Mouse (Mus musculus): ENCODE results near the gene Mettl7b. TPM values are rescaled to one million over a fixed set of nuclear protein-coding genes. Genes with fewer than 3 reads are reported as not detected.

Gene Mettl7b
- polyA plus RNA-seq, 1 experiment from 2014 or later, result not detected

GRCm38 (mm10) chr10:128923013-128923691 is 37.6 kb downstream of the Mettl7b start:
- under 1% methylated on average over 42 of the region's 42 CpGs for WGBS
- peaks cover 7% of the 10 kb centered on the region for H3K27me3 ChIP-seq (replicated peaks; ENCODE audit: control insufficient read depth, insufficient read depth, low read length)
- H3K27ac ChIP-seq (ENCODE audit: low read depth, low read length), result peak overlapping the region; percentile 74
- no peaks in the 10 kb centered on the region for H3K9me3 ChIP-seq (ENCODE audit: control insufficient read depth, low read length)
- peak overlapping the region; percentile 79 for H3K4me3 ChIP-seq (ENCODE audit: low read depth, low read length)
- H3K9ac ChIP-seq (ENCODE audit: low read depth, low read length), result peak overlapping the region; percentile 83
- peaks cover 13% of the 10 kb centered on the region; the same call in 1 of the 2 replicates for H3K4me1 ChIP-seq (replicated peaks; ENCODE audit: control insufficient read depth, insufficient read depth, low read length)
- DNase-seq (ENCODE audit: low spot score), result peak; percentile 85
- H3K36me3 ChIP-seq (ENCODE audit: control insufficient read depth, insufficient read depth, low read length), result peaks cover 2% of the 10 kb centered on the region; the same call in 1 of the 2 replicates
- ATAC-seq (replicated peaks; ENCODE audit: low FRiP score), result peak; percentile 97
- H3K4me2 ChIP-seq, result peak overlapping the region; percentile 83

- Histone ChIP-seq H3K9me3 (ENCODE audit: control insufficient read depth, low read length) (no peaks in the 10 kb centered on the region), H3K27me3 (replicated peaks; ENCODE audit: control insufficient read depth, insufficient read depth, low read length) (peaks cover 3% of the 10 kb centered on the region), H3K36me3 (ENCODE audit: control insufficient read depth, insufficient read depth, low read length) (peaks cover 5% of the 10 kb centered on the region; the same call in 1 of the 2 replicates), H3K4me2 (peak within 1 kb of the TSS; percentile 83), H3K27ac (ENCODE audit: low read depth, low read length) (peak within 1 kb of the TSS; percentile 74), H3K4me1 (replicated peaks; ENCODE audit: control insufficient read depth, insufficient read depth, low read length) (peaks cover 13% of the 10 kb centered on the region; the same call in 1 of the 2 replicates), H3K4me3 (ENCODE audit: low read depth, low read length) (peak within 1 kb of the TSS; percentile 79), H3K9ac (ENCODE audit: low read depth, low read length) (peak within 1 kb of the TSS; percentile 83)
- WGBS, result 19% methylated on average over 1 of the region's 1 CpGs
- ATAC-seq (replicated peaks; ENCODE audit: low FRiP score), result no peak
- no peak for DNase-seq (ENCODE audit: low spot score)
Measured at GRCm38 (mm10) chr10:128922822-128923012, 38.1 kb downstream of the Mettl7b start, which contains the start of gene Rdh5. Rdh5 (minus strand) TSS chr10:128922888.

- Histone ChIP-seq H3K4me3 (ENCODE audit: low read depth, low read length) (peak overlapping the region; percentile 79), H3K9me3 (ENCODE audit: control insufficient read depth, low read length) (no peaks in the 10 kb centered on the region), H3K27me3 (replicated peaks; ENCODE audit: control insufficient read depth, insufficient read depth, low read length) (no peaks in the 10 kb centered on the region; the same call in none of the 2 replicates), H3K4me1 (replicated peaks; ENCODE audit: control insufficient read depth, insufficient read depth, low read length) (peaks cover 13% of the 10 kb centered on the region; the same call in 1 of the 2 replicates), H3K27ac (ENCODE audit: low read depth, low read length) (no peak overlapping the region), H3K4me2 (peak overlapping the region; percentile 83), H3K36me3 (ENCODE audit: control insufficient read depth, insufficient read depth, low read length) (peaks cover 5% of the 10 kb centered on the region; the same call in 1 of the 2 replicates), H3K9ac (ENCODE audit: low read depth, low read length) (peak overlapping the region; percentile 83)
- no peak for ATAC-seq (replicated peaks; ENCODE audit: low FRiP score)
- 71% methylated on average over 16 of the region's 16 CpGs for WGBS
- no peak for DNase-seq (ENCODE audit: low spot score)
Measured at GRCm38 (mm10) chr10:128921883-128922821, 38.6 kb downstream of the Mettl7b start.

GRCm38 (mm10) chr10:128921251-128921650 is 39.5 kb downstream of the Mettl7b start:
- no peaks in the 10 kb centered on the region; the same call in none of the 2 replicates for H3K27me3 ChIP-seq (replicated peaks; ENCODE audit: control insufficient read depth, insufficient read depth, low read length)
- peaks cover 13% of the 10 kb centered on the region; the same call in 1 of the 2 replicates for H3K4me1 ChIP-seq (replicated peaks; ENCODE audit: control insufficient read depth, insufficient read depth, low read length)
- no peak overlapping the region for H3K4me3 ChIP-seq (ENCODE audit: low read depth, low read length)
- H3K9me3 ChIP-seq (ENCODE audit: control insufficient read depth, low read length), result no peaks in the 10 kb centered on the region
- H3K4me2 ChIP-seq, result no peak overlapping the region
- WGBS, result 55% methylated on average over 1 of the region's 1 CpGs
- no peak for DNase-seq (ENCODE audit: low spot score)
- H3K9ac ChIP-seq (ENCODE audit: low read depth, low read length), result no peak overlapping the region
- H3K27ac ChIP-seq (ENCODE audit: low read depth, low read length), result no peak overlapping the region
- H3K36me3 ChIP-seq (ENCODE audit: control insufficient read depth, insufficient read depth, low read length), result peaks cover 5% of the 10 kb centered on the region; the same call in 1 of the 2 replicates
- ATAC-seq (replicated peaks; ENCODE audit: low FRiP score), result no peak

- peaks cover 13% of the 10 kb centered on the region; the same call in 1 of the 2 replicates for H3K4me1 ChIP-seq (replicated peaks; ENCODE audit: control insufficient read depth, insufficient read depth, low read length)
- DNase-seq (ENCODE audit: low spot score) (no peak), ATAC-seq (replicated peaks; ENCODE audit: low FRiP score) (no peak)
- 71% methylated on average over 3 of the region's 3 CpGs for WGBS
- peaks cover 5% of the 10 kb centered on the region; the same call in 1 of the 2 replicates for H3K36me3 ChIP-seq (ENCODE audit: control insufficient read depth, insufficient read depth, low read length)
- no peaks in the 10 kb centered on the region; the same call in 1 of the 2 replicates for H3K27me3 ChIP-seq (replicated peaks; ENCODE audit: control insufficient read depth, insufficient read depth, low read length)
- no peak overlapping the region for H3K27ac ChIP-seq (ENCODE audit: low read depth, low read length)
- no peaks in the 10 kb centered on the region for H3K9me3 ChIP-seq (ENCODE audit: control insufficient read depth, low read length)
- no peak overlapping the region for H3K9ac ChIP-seq (ENCODE audit: low read depth, low read length)
- no peak overlapping the region for H3K4me2 ChIP-seq
- H3K4me3 ChIP-seq (ENCODE audit: low read depth, low read length), result no peak overlapping the region
Measured at GRCm38 (mm10) chr10:128920736-128921161, 40.0 kb downstream of the Mettl7b start.

- 85% methylated on average over 7 of the region's 7 CpGs for WGBS
- H3K9ac ChIP-seq (ENCODE audit: low read depth, low read length), result no peak overlapping the region
Measured at GRCm38 (mm10) chr10:128919966-128920365, 40.8 kb downstream of the Mettl7b start.

GRCm38 (mm10) chr10:128919203-128919631 is 41.6 kb downstream of the Mettl7b start:
- Histone ChIP-seq H3K27ac (ENCODE audit: low read depth, low read length) (peak overlapping the region; percentile 26; the same call in 1 of the 2 replicates), H3K4me3 (ENCODE audit: low read depth, low read length) (no peak overlapping the region), H3K9me3 (ENCODE audit: control insufficient read depth, low read length) (no peaks in the 10 kb centered on the region), H3K9ac (ENCODE audit: low read depth, low read length) (no peak overlapping the region), H3K36me3 (ENCODE audit: control insufficient read depth, insufficient read depth, low read length) (peaks cover 7% of the 10 kb centered on the region), H3K4me2 (no peak overlapping the region), H3K4me1 (replicated peaks; ENCODE audit: control insufficient read depth, insufficient read depth, low read length) (peaks cover 13% of the 10 kb centered on the region; the same call in 1 of the 2 replicates), H3K27me3 (replicated peaks; ENCODE audit: control insufficient read depth, insufficient read depth, low read length) (no peaks in the 10 kb centered on the region; the same call in 1 of the 2 replicates)
- 28% methylated on average over 6 of the region's 6 CpGs for WGBS
- no peak for DNase-seq (ENCODE audit: low spot score)
- ATAC-seq (replicated peaks; ENCODE audit: low FRiP score), result no peak

More at GRCm38 (mm10) chr10:128919966-128920365, 40.8 kb downstream of the Mettl7b start:
- H3K4me3 ChIP-seq (ENCODE audit: low read depth, low read length), result no peak overlapping the region
- no peak overlapping the region for H3K4me2 ChIP-seq
- H3K27me3 ChIP-seq (replicated peaks; ENCODE audit: control insufficient read depth, insufficient read depth, low read length), result no peaks in the 10 kb centered on the region; the same call in 1 of the 2 replicates
- ATAC-seq (replicated peaks; ENCODE audit: low FRiP score) (no peak), DNase-seq (ENCODE audit: low spot score) (no peak)
- H3K27ac ChIP-seq (ENCODE audit: low read depth, low read length), result no peak overlapping the region
- peaks cover 13% of the 10 kb centered on the region; the same call in 1 of the 2 replicates for H3K4me1 ChIP-seq (replicated peaks; ENCODE audit: control insufficient read depth, insufficient read depth, low read length)
- no peaks in the 10 kb centered on the region for H3K9me3 ChIP-seq (ENCODE audit: control insufficient read depth, low read length)
- peaks cover 5% of the 10 kb centered on the region; the same call in 1 of the 2 replicates for H3K36me3 ChIP-seq (ENCODE audit: control insufficient read depth, insufficient read depth, low read length)

GRCm38 (mm10) chr10:128918246-128918645 is 42.5 kb downstream of the Mettl7b start:
- no peak overlapping the region for H3K4me3 ChIP-seq (ENCODE audit: low read depth, low read length)
- H3K4me2 ChIP-seq, result no peak overlapping the region
- peaks cover 7% of the 10 kb centered on the region; the same call in 1 of the 2 replicates for H3K4me1 ChIP-seq (replicated peaks; ENCODE audit: control insufficient read depth, insufficient read depth, low read length)
- no peak overlapping the region; the same call in 1 of the 2 replicates for H3K9ac ChIP-seq (ENCODE audit: low read depth, low read length)
- DNase-seq (ENCODE audit: low spot score), result no peak
- 75% methylated on average over 7 of the region's 7 CpGs for WGBS
- H3K9me3 ChIP-seq (ENCODE audit: control insufficient read depth, low read length), result no peaks in the 10 kb centered on the region
- H3K36me3 ChIP-seq (ENCODE audit: control insufficient read depth, insufficient read depth, low read length), result peaks cover 12% of the 10 kb centered on the region
- no peaks in the 10 kb centered on the region for H3K27me3 ChIP-seq (replicated peaks; ENCODE audit: control insufficient read depth, insufficient read depth, low read length)
- H3K27ac ChIP-seq (ENCODE audit: low read depth, low read length), result no peak overlapping the region; the same call in 1 of the 2 replicates
- ATAC-seq (replicated peaks; ENCODE audit: low FRiP score), result no peak
